Mouse (Mus musculus): ENCODE measurements around the gene Rad51b. TPM values are rescaled to one million over a fixed set of nuclear protein-coding genes. Genes with fewer than 3 reads are reported as not detected.
A peak's percentile ranks its signal among the peaks of the same experiment; 100 is the strongest.

Gene Rad51b
- 45.5 and 47.7 TPM in 2 replicates for total RNA-seq (2014; fragmentation: Nextera tagmentation)
- total RNA-seq (2017), result 19.4 and 22.0 TPM in 2 replicates
- polyA plus RNA-seq (2012), result 1.2 and 1.6 TPM in 2 replicates

- no peak for TF ChIP-seq CTCF (IDR thresholded peaks at IDR 0.05; ENCODE audit: low read depth, low read length)
- TF ChIP-seq TAL1 (conservative IDR thresholded peaks at IDR 0.05; ENCODE audit: low read depth, low read length), result peak; percentile 27; the same call in 1 of the 2 replicates
- TF ChIP-seq GATA1 (IDR thresholded peaks at IDR 0.05; ENCODE audit: borderline replicate concordance, low read length), result no peak
- TF ChIP-seq POLR2AphosphoS5 (IDR thresholded peaks at IDR 0.05; ENCODE audit: insufficient replicate concordance, low read depth, low read length), result no peak
- TF ChIP-seq GATA2 (IDR thresholded peaks at IDR 0.05; ENCODE audit: borderline replicate concordance, low read depth, low read length), result no peak
- Histone ChIP-seq H3K36me3 (replicated peaks) (peaks cover 38% of the 10 kb centered on the region), H3K27me3 (ENCODE audit: insufficient read depth, low read length) (no peaks in the 10 kb centered on the region), H3K9me3 (replicated peaks) (no peaks in the 10 kb centered on the region), H3K4me3 (ENCODE audit: low read depth, low read length) (peak within 1 kb of the TSS; percentile 75), H3K4me1 (ENCODE audit: insufficient read depth, low read depth, low read length) (peaks cover 30% of the 10 kb centered on the region)
- peak; percentile 93 for DNase-seq (ENCODE audit: low spot score)
- peak; percentile 59 for ATAC-seq (ENCODE audit: extremely low read depth, insufficient number of reproducible peaks, low FRiP score, poor library complexity, severe bottlenecking)
Measured at GRCm38 (mm10) chr12:79297121-79297576, at the start of gene Rad51b. Gene Rad51b, plus strand, starts transcription at chr12:79297282.

- TF ChIP-seq GATA2 (IDR thresholded peaks at IDR 0.05; ENCODE audit: borderline replicate concordance, low read depth, low read length) (no peak), POLR2AphosphoS5 (IDR thresholded peaks at IDR 0.05; ENCODE audit: insufficient replicate concordance, low read depth, low read length) (no peak), CTCF (IDR thresholded peaks at IDR 0.05; ENCODE audit: low read depth, low read length) (no peak), GATA1 (IDR thresholded peaks at IDR 0.05; ENCODE audit: borderline replicate concordance, low read length) (no peak), TAL1 (conservative IDR thresholded peaks at IDR 0.05; ENCODE audit: low read depth, low read length) (no peak)
- Histone ChIP-seq H3K4me1 (ENCODE audit: insufficient read depth, low read depth, low read length) (peaks cover 6% of the 10 kb centered on the region), H3K4me3 (ENCODE audit: low read depth, low read length) (no peak overlapping the region), H3K9me3 (replicated peaks) (no peaks in the 10 kb centered on the region), H3K27me3 (ENCODE audit: insufficient read depth, low read length) (no peaks in the 10 kb centered on the region), H3K36me3 (replicated peaks) (peaks cover 92% of the 10 kb centered on the region)
- DNase-seq (ENCODE audit: low spot score) (no peak), ATAC-seq (ENCODE audit: extremely low read depth, insufficient number of reproducible peaks, low FRiP score, poor library complexity, severe bottlenecking) (no peak)
Measured at GRCm38 (mm10) chr12:79248110-79248509, 49.0 kb upstream of the Rad51b start.

GRCm38 (mm10) chr12:79253294-79254053 is 43.6 kb upstream of the Rad51b start:
- H3K9me3 ChIP-seq (replicated peaks), result no peaks in the 10 kb centered on the region
- H3K36me3 ChIP-seq (replicated peaks), result peaks cover 91% of the 10 kb centered on the region
- DNase-seq (ENCODE audit: low spot score) (no peak), ATAC-seq (ENCODE audit: extremely low read depth, insufficient number of reproducible peaks, low FRiP score, poor library complexity, severe bottlenecking) (no peak)
- no peaks in the 10 kb centered on the region for H3K4me1 ChIP-seq (ENCODE audit: insufficient read depth, low read depth, low read length)
- H3K27me3 ChIP-seq (ENCODE audit: insufficient read depth, low read length), result no peaks in the 10 kb centered on the region
- no peak overlapping the region for H3K4me3 ChIP-seq (ENCODE audit: low read depth, low read length)
- TF ChIP-seq POLR2AphosphoS5 (IDR thresholded peaks at IDR 0.05; ENCODE audit: insufficient replicate concordance, low read depth, low read length), result no peak
- no peak for TF ChIP-seq GATA1 (IDR thresholded peaks at IDR 0.05; ENCODE audit: borderline replicate concordance, low read length)
- no peak for TF ChIP-seq GATA2 (IDR thresholded peaks at IDR 0.05; ENCODE audit: borderline replicate concordance, low read depth, low read length)
- no peak for TF ChIP-seq CTCF (IDR thresholded peaks at IDR 0.05; ENCODE audit: low read depth, low read length)
- TF ChIP-seq TAL1 (conservative IDR thresholded peaks at IDR 0.05; ENCODE audit: low read depth, low read length), result no peak

- no peak for TF ChIP-seq GATA1 (IDR thresholded peaks at IDR 0.05; ENCODE audit: borderline replicate concordance, low read length)
- no peak for TF ChIP-seq CTCF (IDR thresholded peaks at IDR 0.05; ENCODE audit: low read depth, low read length)
- no peak for TF ChIP-seq TAL1 (conservative IDR thresholded peaks at IDR 0.05; ENCODE audit: low read depth, low read length)
- no peak for TF ChIP-seq GATA2 (IDR thresholded peaks at IDR 0.05; ENCODE audit: borderline replicate concordance, low read depth, low read length)
- no peak for TF ChIP-seq POLR2AphosphoS5 (IDR thresholded peaks at IDR 0.05; ENCODE audit: insufficient replicate concordance, low read depth, low read length)
- DNase-seq (ENCODE audit: low spot score) (no peak), ATAC-seq (ENCODE audit: extremely low read depth, insufficient number of reproducible peaks, low FRiP score, poor library complexity, severe bottlenecking) (no peak)
- Histone ChIP-seq H3K4me1 (ENCODE audit: insufficient read depth, low read depth, low read length) (no peaks in the 10 kb centered on the region), H3K36me3 (replicated peaks) (peaks cover 89% of the 10 kb centered on the region), H3K4me3 (ENCODE audit: low read depth, low read length) (no peak overlapping the region), H3K27me3 (ENCODE audit: insufficient read depth, low read length) (no peaks in the 10 kb centered on the region), H3K9me3 (replicated peaks) (no peaks in the 10 kb centered on the region)
Measured at GRCm38 (mm10) chr12:79254975-79255374, 42.1 kb upstream of the Rad51b start.

GRCm38 (mm10) chr12:79260154-79260553 is 36.9 kb upstream of the Rad51b start:
- no peaks in the 10 kb centered on the region for H3K9me3 ChIP-seq (replicated peaks)
- H3K36me3 ChIP-seq (replicated peaks), result peaks cover 90% of the 10 kb centered on the region
- DNase-seq (ENCODE audit: low spot score), result no peak
- H3K4me3 ChIP-seq (ENCODE audit: low read depth, low read length), result no peak overlapping the region
- TF ChIP-seq CTCF (IDR thresholded peaks at IDR 0.05; ENCODE audit: low read depth, low read length), result no peak
- no peak for ATAC-seq (ENCODE audit: extremely low read depth, insufficient number of reproducible peaks, low FRiP score, poor library complexity, severe bottlenecking)
- no peaks in the 10 kb centered on the region for H3K4me1 ChIP-seq (ENCODE audit: insufficient read depth, low read depth, low read length)
- H3K27me3 ChIP-seq (ENCODE audit: insufficient read depth, low read length), result no peaks in the 10 kb centered on the region

GRCm38 (mm10) chr12:79261035-79261434 is 36.0 kb upstream of the Rad51b start:
- no peaks in the 10 kb centered on the region for H3K27me3 ChIP-seq (ENCODE audit: insufficient read depth, low read length)
- no peak overlapping the region for H3K4me3 ChIP-seq (ENCODE audit: low read depth, low read length)
- DNase-seq (ENCODE audit: low spot score) (no peak), ATAC-seq (ENCODE audit: extremely low read depth, insufficient number of reproducible peaks, low FRiP score, poor library complexity, severe bottlenecking) (no peak)
- no peaks in the 10 kb centered on the region for H3K4me1 ChIP-seq (ENCODE audit: insufficient read depth, low read depth, low read length)
- no peaks in the 10 kb centered on the region for H3K9me3 ChIP-seq (replicated peaks)
- TF ChIP-seq GATA1 (IDR thresholded peaks at IDR 0.05; ENCODE audit: borderline replicate concordance, low read length) (no peak), GATA2 (IDR thresholded peaks at IDR 0.05; ENCODE audit: borderline replicate concordance, low read depth, low read length) (no peak), POLR2AphosphoS5 (IDR thresholded peaks at IDR 0.05; ENCODE audit: insufficient replicate concordance, low read depth, low read length) (no peak), TAL1 (conservative IDR thresholded peaks at IDR 0.05; ENCODE audit: low read depth, low read length) (no peak), CTCF (IDR thresholded peaks at IDR 0.05; ENCODE audit: low read depth, low read length) (no peak)
- peaks cover 92% of the 10 kb centered on the region for H3K36me3 ChIP-seq (replicated peaks)
